Mouse (Mus musculus) forebrain, postnatal 0 days (tissue): ENCODE measurements at regions not wholly inside any gene's neighbourhood (a gene's known extent, or its start where the extent isn't known, plus 50 kb on each side); places are given as distances from the start of the nearest gene placed in this dataset.

Source experiments
- ATAC-seq: fragments of 200-750 bp; cut with Nextera tagmentation; 2 replicates; pipeline ENCODE4 v1.8.0; 2017; ENCODE audit warnings: mild to moderate bottlenecking, moderate library complexity
- DNase-seq: peaks from one replicate; pipeline ENCODE4 v3.0.0-alpha.2; 2015
- H3K27ac ChIP-seq: fragments of 300-500 bp; sonication (generic); 2 replicates; pipeline ENCODE4 v1.5.1; 2014; ENCODE audit warnings: low read depth, mild to moderate bottlenecking, antibody characterized with exemption, low read length, moderate library complexity, mixed read lengths
- H3K27me3 ChIP-seq: fragments of 300-500 bp; sonication (generic); 2 replicates; pipeline ENCODE4 v1.6.1; 2014; ENCODE audit warnings: mild to moderate bottlenecking, low read length, mixed read lengths; ENCODE audit not compliant: insufficient read depth
- H3K36me3 ChIP-seq: fragments of 300-500 bp; sonication (generic); 2 replicates; pipeline ENCODE4 v1.6.1; 2014; ENCODE audit warnings: mild to moderate bottlenecking, moderate library complexity; ENCODE audit not compliant: insufficient read depth
- H3K4me1 ChIP-seq: fragments of 300-500 bp; sonication (generic); 2 replicates; pipeline ENCODE4 v1.6.1; 2014; ENCODE audit warnings: antibody characterized with exemption; ENCODE audit not compliant: insufficient read depth
- H3K4me2 ChIP-seq: fragments of 300-500 bp; sonication (generic); 2 replicates; pipeline ENCODE4 v1.6.1; 2014; ENCODE audit warnings: low read depth, mild to moderate bottlenecking, moderate library complexity
- H3K4me3 ChIP-seq: fragments of 300-500 bp; sonication (generic); 2 replicates; pipeline ENCODE4 v1.5.1; 2014; ENCODE audit warnings: low read depth, low read length, mixed read lengths
- H3K9ac ChIP-seq: fragments of 300-500 bp; sonication (generic); 2 replicates; pipeline ENCODE4 v1.6.1; 2014; ENCODE audit warnings: mild to moderate bottlenecking
- H3K9me3 ChIP-seq: fragments of 300-500 bp; sonication (generic); 2 replicates; pipeline ENCODE4 v1.6.1; 2016; ENCODE audit warnings: low read length
- CTCF ChIP-seq: sonication (generic); IDR thresholded peaks from 2 replicates; pipeline ENCODE4 v1.5.1; 2016; ENCODE audit warnings: antibody characterized with exemption, control low read depth, low read depth
- WGBS: fragments of 180-500 bp; shearing (Covaris S2); extraction: QIAGEN DNeasy Blood & Tissue Kit; methylation state at CpG from one replicate; pipeline ENCODE4 v1.1.7; 2014; 5-methylcytosine and 5-hydroxymethylcytosine counted together

DNA sequence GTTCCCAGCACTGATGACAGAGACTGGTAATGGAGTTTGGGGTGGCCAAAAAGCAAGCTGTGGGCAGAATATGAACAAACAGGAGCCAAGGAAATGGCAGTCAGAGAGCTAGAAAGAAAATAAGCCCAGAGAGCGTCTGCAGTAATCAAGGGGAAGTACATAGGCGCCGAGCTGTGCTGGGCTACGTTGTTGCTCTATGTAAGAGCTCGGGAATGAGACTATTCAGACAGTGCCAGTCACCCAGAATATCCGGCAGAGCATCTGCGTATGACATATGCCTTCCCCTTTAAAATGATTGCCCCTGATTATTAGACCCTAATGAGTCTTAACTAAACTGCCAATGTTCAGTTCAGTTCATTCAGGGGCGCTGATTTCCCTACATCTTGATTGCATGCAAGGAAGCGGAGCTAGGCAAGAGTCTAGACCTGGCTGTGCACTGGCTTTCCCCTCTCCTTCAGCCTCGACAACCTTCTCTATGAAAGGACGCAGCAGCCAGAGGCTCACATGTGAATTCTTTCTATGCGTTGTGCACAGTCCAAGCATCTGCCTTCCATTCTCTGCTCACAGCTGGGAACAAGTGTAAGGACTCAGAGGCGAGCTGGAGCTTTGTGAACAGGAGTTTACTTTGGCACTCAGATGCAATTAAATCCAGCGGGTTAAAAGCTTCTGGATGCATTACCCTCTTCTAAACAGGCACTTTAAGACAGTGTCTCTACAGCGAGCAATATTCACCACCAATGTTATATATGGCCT is 125.7 kb upstream of the Gdf10 start:
- Histone ChIP-seq H3K4me2 (peak overlapping the region; percentile 20; the same call in 1 of the 2 replicates), H3K27ac (peak overlapping the region; percentile 29; the same call in 1 of the 2 replicates)
- ATAC-seq, result peak; percentile 90

DNA sequence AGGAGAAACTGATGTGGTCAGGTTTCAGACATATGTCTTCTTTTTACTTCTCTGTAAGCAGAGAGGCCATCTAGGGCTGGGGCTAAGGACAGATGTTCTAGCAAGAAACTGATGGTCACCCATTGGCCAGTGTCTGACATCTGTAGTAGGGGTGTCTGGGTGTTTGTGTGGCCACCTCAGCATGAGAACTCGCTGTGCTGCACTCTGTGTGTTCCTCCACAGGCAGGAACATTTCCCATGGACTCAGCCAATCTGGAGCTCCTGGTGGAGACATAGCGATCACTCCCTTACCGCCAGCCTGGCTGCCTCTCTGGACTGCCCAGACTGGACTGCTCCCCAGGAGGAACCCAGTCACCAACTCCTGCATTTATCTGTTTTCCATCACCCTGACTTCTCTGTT is 119.1 kb upstream of the Gdf10 start:
- ATAC-seq, result no peak
- H3K27ac ChIP-seq, result no peak overlapping the region

More for the DNA sequence above, 125.7 kb upstream of the Gdf10 start:
- TF ChIP-seq CTCF, result no peak
- H3K27me3 ChIP-seq, result no peaks in the 10 kb centered on the region
- WGBS, result 25% methylated on average over 15 of the region's 15 CpGs
- H3K36me3 ChIP-seq, result no peaks in the 10 kb centered on the region
- DNase-seq, result peak; percentile 59
- H3K4me1 ChIP-seq, result no peaks in the 10 kb centered on the region
- no peak overlapping the region for H3K4me3 ChIP-seq
- H3K9ac ChIP-seq, result no peak overlapping the region
- H3K9me3 ChIP-seq, result no peaks in the 10 kb centered on the region

DNA sequence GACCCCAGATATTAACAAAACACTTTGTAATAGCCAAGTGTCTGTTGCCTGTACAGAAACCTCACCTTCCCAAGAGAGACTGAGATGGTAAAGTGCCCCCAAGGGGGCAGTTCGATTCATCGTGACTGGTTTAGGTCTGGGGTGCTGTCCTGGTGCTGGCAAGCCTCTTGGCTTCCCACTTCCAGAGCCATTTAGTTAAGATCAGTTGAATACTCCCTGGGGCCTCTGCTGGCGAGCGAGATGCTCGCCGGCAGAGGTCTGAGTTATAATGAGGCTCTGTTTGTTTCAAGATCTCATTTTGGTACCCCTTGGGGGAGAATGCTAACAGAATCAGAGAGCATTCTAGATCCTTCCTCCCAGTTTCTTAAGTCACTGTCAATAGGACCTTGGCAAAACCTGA is 118.7 kb upstream of the Gdf10 start:
- H3K36me3 ChIP-seq, result no peaks in the 10 kb centered on the region
- H3K4me2 ChIP-seq, result no peak overlapping the region
- ATAC-seq, result no peak
- H3K9me3 ChIP-seq, result no peaks in the 10 kb centered on the region
- H3K9ac ChIP-seq, result no peak overlapping the region
- TF ChIP-seq CTCF, result no peak
- no peak overlapping the region for H3K27ac ChIP-seq
- no peaks in the 10 kb centered on the region for H3K4me1 ChIP-seq
- no peak overlapping the region for H3K4me3 ChIP-seq
- H3K27me3 ChIP-seq, result no peaks in the 10 kb centered on the region
- 68% methylated on average over 6 of the region's 6 CpGs for WGBS
- no peak for DNase-seq

More for the DNA sequence above, 119.1 kb upstream of the Gdf10 start:
- DNase-seq, result no peak
- Histone ChIP-seq H3K27me3 (no peaks in the 10 kb centered on the region), H3K9ac (no peak overlapping the region), H3K9me3 (no peaks in the 10 kb centered on the region), H3K4me2 (no peak overlapping the region), H3K4me1 (no peaks in the 10 kb centered on the region), H3K4me3 (no peak overlapping the region), H3K36me3 (no peaks in the 10 kb centered on the region)
- 88% methylated on average over 3 of the region's 3 CpGs for WGBS
- no peak for TF ChIP-seq CTCF

DNA sequence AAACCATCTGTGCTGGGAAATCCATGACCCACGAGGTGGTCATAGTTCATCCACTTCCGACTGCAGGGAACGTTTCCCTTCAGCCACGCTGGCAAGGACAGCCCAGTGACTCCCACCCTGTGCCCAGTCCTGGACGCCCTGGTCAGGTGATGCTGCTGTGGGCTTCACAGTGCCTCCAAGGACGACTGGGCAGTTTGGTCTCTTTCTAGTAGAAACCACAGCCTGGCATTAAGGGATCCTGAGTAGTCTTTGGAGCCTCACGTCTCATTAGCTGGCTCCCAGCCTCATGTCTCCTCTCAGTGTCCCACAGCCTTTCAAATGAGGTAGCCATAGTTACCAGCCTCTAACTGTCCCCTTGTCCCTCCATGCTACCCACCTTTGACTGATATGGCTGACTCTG is 116.2 kb upstream of the Gdf10 start:
- ATAC-seq, result no peak
- Histone ChIP-seq H3K36me3 (no peaks in the 10 kb centered on the region), H3K4me1 (no peaks in the 10 kb centered on the region), H3K27ac (no peak overlapping the region), H3K4me2 (no peak overlapping the region), H3K9me3 (no peaks in the 10 kb centered on the region), H3K27me3 (no peaks in the 10 kb centered on the region), H3K4me3 (no peak overlapping the region), H3K9ac (no peak overlapping the region)
- DNase-seq, result no peak
- TF ChIP-seq CTCF, result no peak
- WGBS, result 66% methylated on average over 7 of the region's 7 CpGs

DNA sequence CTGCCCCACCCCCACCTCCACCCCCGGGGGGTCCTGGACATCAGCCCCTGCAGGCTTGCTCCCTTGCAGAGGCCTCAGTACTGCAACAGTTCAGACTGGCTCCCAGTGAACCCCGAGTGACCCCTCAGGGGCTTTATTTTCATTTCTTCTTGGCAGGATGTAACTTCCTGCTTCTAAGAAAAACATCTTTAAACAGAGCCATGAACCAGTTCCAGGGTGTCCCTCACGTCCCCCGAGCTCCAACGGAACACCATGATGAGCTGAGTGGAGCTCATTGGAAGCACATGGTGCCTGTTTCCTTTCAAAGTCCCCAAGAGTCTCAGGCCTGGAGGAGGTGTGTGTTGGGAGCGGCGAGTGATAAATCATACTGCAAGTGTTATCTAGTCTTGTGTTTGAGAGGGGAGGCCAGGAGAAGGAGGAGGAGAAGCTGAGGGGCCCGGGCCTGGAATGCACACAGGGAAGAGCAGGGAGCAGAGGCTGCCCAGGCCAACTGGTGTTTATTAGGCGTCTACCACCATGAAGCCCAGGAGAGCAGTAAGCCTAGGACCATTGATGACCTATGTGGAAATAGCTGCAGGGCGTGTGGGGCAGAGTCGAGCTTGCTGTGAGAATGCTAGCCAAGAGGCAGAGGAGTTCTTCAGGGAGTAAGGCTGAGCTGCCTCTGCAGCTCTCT is 114.7 kb upstream of the Gdf10 start:
- no peak for TF ChIP-seq CTCF
- H3K9ac ChIP-seq, result no peak overlapping the region
- ATAC-seq, result no peak

DNA sequence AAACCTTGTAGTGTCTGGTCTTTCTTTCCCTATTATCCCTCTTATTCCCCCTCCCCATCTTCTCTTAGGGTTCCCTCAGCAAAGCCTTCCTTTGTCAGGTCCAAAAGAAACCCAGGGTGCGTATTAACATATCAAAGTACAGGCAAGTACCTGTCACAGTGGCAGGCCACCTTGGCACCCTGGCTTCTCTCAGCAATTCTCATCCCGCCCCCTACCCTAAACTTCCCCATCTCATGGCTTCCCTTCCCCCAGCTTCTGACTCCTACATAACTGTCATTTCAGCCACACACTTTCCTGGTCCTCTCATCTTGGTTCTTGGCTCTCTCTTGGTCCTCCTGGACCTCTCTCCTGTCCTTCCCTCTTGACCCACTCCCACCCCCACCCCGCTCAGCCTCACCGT is 112.8 kb upstream of the Gdf10 start:
- no peaks in the 10 kb centered on the region for H3K9me3 ChIP-seq
- DNase-seq, result no peak
- no peak overlapping the region for H3K4me2 ChIP-seq
- no peaks in the 10 kb centered on the region for H3K4me1 ChIP-seq
- 82% methylated on average over 4 of the region's 4 CpGs for WGBS
- no peak for TF ChIP-seq CTCF
- H3K27ac ChIP-seq, result no peak overlapping the region
- no peak overlapping the region for H3K4me3 ChIP-seq
- no peaks in the 10 kb centered on the region for H3K36me3 ChIP-seq
- H3K9ac ChIP-seq, result no peak overlapping the region
- H3K27me3 ChIP-seq, result no peaks in the 10 kb centered on the region
- no peak for ATAC-seq

More for the DNA sequence above, 114.7 kb upstream of the Gdf10 start:
- WGBS, result 78% methylated on average over 11 of the region's 11 CpGs
- H3K27me3 ChIP-seq, result no peaks in the 10 kb centered on the region
- H3K9me3 ChIP-seq, result no peaks in the 10 kb centered on the region
- H3K4me2 ChIP-seq, result no peak overlapping the region
- no peak overlapping the region for H3K4me3 ChIP-seq
- H3K36me3 ChIP-seq, result no peaks in the 10 kb centered on the region
- DNase-seq, result no peak
- H3K4me1 ChIP-seq, result no peaks in the 10 kb centered on the region
- no peak overlapping the region for H3K27ac ChIP-seq

DNA sequence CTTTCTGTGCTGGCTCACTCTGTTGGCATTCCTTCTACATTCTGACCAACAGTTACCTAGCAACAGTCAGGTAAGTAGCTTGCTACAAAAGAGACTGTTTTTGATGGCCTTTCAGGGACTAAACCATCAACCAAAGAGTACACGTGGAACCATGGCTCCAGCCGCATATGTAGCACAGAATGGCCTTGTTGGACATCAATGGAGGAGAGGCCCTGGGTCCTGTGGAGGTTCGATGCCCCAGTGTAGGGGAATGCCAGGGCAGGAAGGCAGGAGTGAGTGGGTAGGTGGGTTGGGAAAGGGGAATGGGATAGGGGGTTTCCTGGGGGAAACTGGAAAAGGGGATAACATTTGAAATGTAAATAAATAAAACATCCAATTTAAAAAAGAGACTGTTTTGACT is 112.1 kb upstream of the Gdf10 start:
- Histone ChIP-seq H3K4me2 (no peak overlapping the region), H3K9me3 (no peaks in the 10 kb centered on the region), H3K27ac (no peak overlapping the region), H3K4me3 (no peak overlapping the region), H3K9ac (no peak overlapping the region), H3K27me3 (no peaks in the 10 kb centered on the region), H3K4me1 (no peaks in the 10 kb centered on the region), H3K36me3 (no peaks in the 10 kb centered on the region)
- WGBS, result 31% methylated on average over 3 of the region's 3 CpGs
- TF ChIP-seq CTCF, result no peak
- DNase-seq (no peak), ATAC-seq (no peak)
